Mouse (Mus musculus) stomach, embryonic 14.5 days (tissue): Measurements from ENCODE around the gene Grin2c. TPM values are rescaled to one million over a fixed set of nuclear protein-coding genes. Genes with fewer than 3 reads are reported as not detected.

Experiments
- ATAC-seq: fragments of 200-750 bp; cut with Nextera tagmentation; 2 replicates; pipeline ENCODE4 v1.8.0; 2017; ENCODE audit warnings: low read depth, moderate TSS enrichment; ENCODE audit not compliant: insufficient number of reproducible peaks, insufficient read depth, low FRiP score
- H3K27ac ChIP-seq: fragments of 300-500 bp; sonication (generic); 2 replicates; pipeline ENCODE4 v1.5.1; 2014; ENCODE audit warnings: mild to moderate bottlenecking, low read length, moderate library complexity, mixed read lengths
- H3K27me3 ChIP-seq: fragments of 300-500 bp; sonication (generic); 2 replicates; pipeline ENCODE4 v1.6.1; 2014; ENCODE audit warnings: low read length, control low read depth, mixed read lengths; ENCODE audit not compliant: control insufficient read depth, insufficient read depth
- H3K36me3 ChIP-seq: fragments of 300-500 bp; sonication (generic); 2 replicates; pipeline ENCODE4 v1.6.1; 2014; ENCODE audit warnings: mild to moderate bottlenecking, control low read depth, low read length, moderate library complexity, mixed read lengths; ENCODE audit not compliant: control insufficient read depth, insufficient read depth
- H3K4me1 ChIP-seq: fragments of 300-500 bp; sonication (generic); 2 replicates; pipeline ENCODE4 v1.6.1; 2014; ENCODE audit warnings: low read length, control low read depth, mixed read lengths; ENCODE audit not compliant: control insufficient read depth, insufficient read depth
- H3K4me2 ChIP-seq: fragments of 300-500 bp; sonication (generic); replicated peaks from 2 replicates; pipeline ENCODE4 v1.6.1; 2014; ENCODE audit warnings: low read depth, low read length, control low read depth
- H3K4me3 ChIP-seq: fragments of 300-500 bp; sonication (generic); 2 replicates; pipeline ENCODE4 v1.5.1; 2014; ENCODE audit warnings: low read depth, low read length, control low read depth
- H3K9ac ChIP-seq: fragments of 300-500 bp; sonication (generic); replicated peaks from 2 replicates; pipeline ENCODE4 v1.6.1; 2014; ENCODE audit warnings: low read depth, mild to moderate bottlenecking, control low read depth, low read length, moderate library complexity, mixed read lengths
- H3K9me3 ChIP-seq: fragments of 300-500 bp; sonication (generic); 2 replicates; pipeline ENCODE4 v1.6.1; 2016; ENCODE audit warnings: low read depth, low read length, control low read depth; ENCODE audit not compliant: control insufficient read depth
- WGBS: fragments of 180-500 bp; shearing (Covaris S2); extraction: QIAGEN DNeasy Blood & Tissue Kit; methylation state at CpG from one replicate; pipeline ENCODE4 v1.1.7; 2014; 5-methylcytosine and 5-hydroxymethylcytosine counted together
- polyA plus RNA-seq: library from polyadenylated mRNA; unstranded; fragments of >200 nt; fragmentation: Nextera tagmentation; extraction: Ambion mirVana; gene quantifications from 2 replicates; pipeline ENCODE4 v1.2.1, GENCODE M21; 2014

The Grin2c gene
- polyA plus RNA-seq, 1 experiment from 2014 or later = not detected

- Histone ChIP-seq H3K9ac (no peak overlapping the region; the same call in 1 of the 2 replicates), H3K9me3 (no peaks in the 10 kb centered on the region), H3K27me3 (peaks cover 37% of the 10 kb centered on the region), H3K4me1 (peaks cover 10% of the 10 kb centered on the region), H3K4me2 (peak overlapping the region; percentile 66), H3K27ac (no peak overlapping the region), H3K36me3 (no peaks in the 10 kb centered on the region), H3K4me3 (peak overlapping the region; percentile 36)
- WGBS = 3% methylated on average over 36 of the region's 36 CpGs
- ATAC-seq = peak; percentile 35; the same call in 1 of the 2 replicates
Observed at GRCm38 (mm10) chr11:115250405-115251090, 16.5 kb downstream of the Grin2c start.

DNA sequence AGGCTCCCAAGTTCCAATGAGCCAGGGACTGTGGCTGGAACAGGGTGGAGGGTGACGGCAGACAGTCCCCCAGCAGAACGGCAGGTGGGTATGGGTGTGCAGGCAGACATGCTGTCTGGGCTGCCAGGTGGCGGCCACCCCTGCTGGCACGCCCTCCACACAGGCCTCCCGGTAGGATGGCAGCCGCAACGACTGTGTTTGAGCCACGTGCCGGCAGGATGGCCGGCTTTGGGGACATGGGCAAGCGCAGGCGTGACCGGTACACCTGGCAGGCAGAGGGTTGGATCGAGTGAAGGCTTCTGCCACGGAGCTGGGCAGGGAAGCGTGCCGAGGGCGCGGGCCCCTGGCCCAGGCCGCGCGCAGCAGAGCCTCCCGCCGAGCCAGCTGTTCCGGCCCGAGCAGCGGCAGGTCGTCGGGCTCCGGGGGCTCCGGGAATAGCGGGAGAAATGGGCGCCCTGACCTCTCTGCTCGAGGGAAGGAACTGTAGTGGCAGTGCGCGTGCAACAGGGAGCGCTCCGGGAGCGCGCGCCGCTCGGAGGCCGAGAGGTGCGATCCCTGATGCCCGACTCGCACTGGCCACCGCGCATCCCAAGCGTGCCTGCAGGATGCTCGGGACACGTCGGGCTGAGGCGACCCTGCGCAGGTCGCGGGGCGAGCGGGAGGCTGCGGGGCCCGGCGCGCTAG lies 17.2 kb downstream of the Grin2c start:
- Histone ChIP-seq H3K27ac (no peak overlapping the region), H3K4me3 (peak overlapping the region; percentile 36), H3K9ac (no peak overlapping the region; the same call in 1 of the 2 replicates), H3K9me3 (no peaks in the 10 kb centered on the region), H3K4me2 (peak overlapping the region; percentile 66), H3K4me1 (peaks cover 10% of the 10 kb centered on the region), H3K27me3 (peaks cover 37% of the 10 kb centered on the region), H3K36me3 (no peaks in the 10 kb centered on the region; the same call in 1 of the 2 replicates)
- no peak for ATAC-seq
- WGBS = 3% methylated on average over 60 of the region's 63 CpGs

DNA sequence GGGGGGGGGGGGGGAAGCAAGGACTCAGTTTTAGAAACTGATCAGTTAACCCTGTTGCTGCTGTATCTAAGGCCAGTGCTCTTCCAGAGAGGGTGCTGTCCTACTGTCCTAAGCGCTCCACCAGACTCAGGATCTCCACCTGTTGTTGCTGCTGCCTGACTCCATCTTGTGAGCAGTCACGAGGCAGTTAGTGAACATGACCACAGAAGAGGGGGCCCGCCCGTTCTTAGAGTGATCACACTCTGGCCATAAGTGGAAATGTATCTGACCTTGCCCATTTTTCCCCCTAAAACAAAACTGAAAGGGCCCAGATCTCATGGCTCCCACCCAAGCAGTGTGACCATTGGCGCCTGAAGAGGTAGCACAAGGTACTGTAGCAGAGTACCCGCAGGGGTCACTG lies 19.1 kb downstream of the Grin2c start:
- 63% methylated on average over 6 of the region's 6 CpGs for WGBS
- Histone ChIP-seq H3K4me3 (no peak overlapping the region), H3K9me3 (no peaks in the 10 kb centered on the region), H3K27ac (no peak overlapping the region), H3K36me3 (no peaks in the 10 kb centered on the region; the same call in 1 of the 2 replicates), H3K9ac (no peak overlapping the region), H3K4me2 (no peak overlapping the region), H3K4me1 (peaks cover 10% of the 10 kb centered on the region), H3K27me3 (peaks cover 37% of the 10 kb centered on the region)
- ATAC-seq = no peak

DNA sequence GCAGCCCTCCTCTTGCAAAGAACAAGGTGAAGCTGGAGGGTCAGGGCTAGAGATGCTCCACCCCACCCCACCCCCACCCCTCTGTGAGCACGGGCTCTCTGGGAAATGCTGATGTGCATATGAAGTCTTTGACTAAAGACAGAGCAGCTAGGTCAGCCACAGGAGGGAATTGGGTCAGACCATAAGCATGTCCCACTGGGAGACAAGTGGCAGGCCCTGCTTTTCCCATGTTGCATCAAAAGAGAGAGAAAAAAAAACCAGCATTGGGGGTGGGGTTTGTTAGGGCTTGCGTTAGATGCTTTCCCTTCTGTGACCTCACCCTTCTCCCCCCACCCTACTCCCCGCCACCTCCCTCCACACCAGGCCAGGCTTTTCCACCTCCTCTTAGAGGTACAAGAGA lies 19.8 kb downstream of the Grin2c start:
- WGBS = 7% methylated on average over 3 of the region's 3 CpGs
- Histone ChIP-seq H3K9ac (no peak overlapping the region), H3K4me1 (peaks cover 10% of the 10 kb centered on the region), H3K9me3 (no peaks in the 10 kb centered on the region), H3K36me3 (no peaks in the 10 kb centered on the region; the same call in 1 of the 2 replicates), H3K27me3 (peaks cover 33% of the 10 kb centered on the region), H3K4me2 (no peak overlapping the region), H3K4me3 (no peak overlapping the region), H3K27ac (no peak overlapping the region)
- no peak for ATAC-seq

DNA sequence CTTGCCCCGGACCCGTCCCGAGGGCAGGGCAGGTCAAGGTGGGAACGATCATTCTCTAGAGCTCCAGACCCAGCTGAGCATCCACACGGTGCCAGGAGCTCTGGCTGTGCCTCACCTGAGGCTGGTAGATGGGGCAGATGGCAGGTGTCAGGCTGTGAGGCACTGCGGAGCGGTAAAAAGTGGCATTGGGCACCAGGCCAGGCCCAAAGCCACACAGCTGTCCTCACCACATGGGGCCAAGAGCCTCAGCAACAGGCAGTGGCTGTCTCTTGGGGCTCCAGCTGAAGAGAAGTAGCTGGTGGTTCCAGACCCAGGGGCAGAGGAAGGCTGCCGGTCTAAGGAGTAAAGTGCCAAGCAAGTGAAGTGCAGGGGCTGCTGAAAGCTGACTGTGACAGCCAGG lies 20.7 kb downstream of the Grin2c start:
- ATAC-seq = no peak
- Histone ChIP-seq H3K27ac (no peak overlapping the region), H3K9me3 (no peaks in the 10 kb centered on the region), H3K4me3 (no peak overlapping the region), H3K36me3 (no peaks in the 10 kb centered on the region; the same call in 1 of the 2 replicates), H3K9ac (no peak overlapping the region), H3K27me3 (peaks cover 26% of the 10 kb centered on the region), H3K4me1 (peaks cover 10% of the 10 kb centered on the region), H3K4me2 (no peak overlapping the region)
- WGBS = 64% methylated on average over 8 of the region's 8 CpGs

DNA sequence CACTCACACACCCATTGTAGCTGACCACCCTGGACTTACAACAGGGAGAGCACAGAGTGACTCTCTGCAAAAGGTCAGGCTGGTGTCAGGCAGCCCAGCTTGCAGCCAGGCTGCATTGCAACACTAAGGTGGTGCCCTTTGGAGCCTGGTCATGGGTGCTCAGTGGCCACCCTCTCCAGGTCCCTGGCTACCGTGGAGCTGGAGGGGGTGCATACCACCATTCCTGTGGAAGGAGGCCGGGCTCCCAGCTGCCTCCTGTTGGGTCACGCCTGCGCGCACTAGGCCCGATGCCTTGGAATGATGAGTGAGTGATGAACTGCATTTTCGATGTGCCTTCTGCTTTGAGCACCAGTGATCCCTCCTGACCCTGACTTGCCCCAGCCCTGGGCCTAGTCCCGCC lies 22.2 kb downstream of the Grin2c start:
- Histone ChIP-seq H3K36me3 (no peaks in the 10 kb centered on the region; the same call in 1 of the 2 replicates), H3K27me3 (peaks cover 19% of the 10 kb centered on the region), H3K4me3 (no peak overlapping the region), H3K4me2 (no peak overlapping the region), H3K27ac (no peak overlapping the region), H3K9ac (no peak overlapping the region), H3K4me1 (peaks cover 2% of the 10 kb centered on the region), H3K9me3 (no peaks in the 10 kb centered on the region)
- ATAC-seq = no peak
- WGBS = 78% methylated on average over 8 of the region's 8 CpGs

DNA sequence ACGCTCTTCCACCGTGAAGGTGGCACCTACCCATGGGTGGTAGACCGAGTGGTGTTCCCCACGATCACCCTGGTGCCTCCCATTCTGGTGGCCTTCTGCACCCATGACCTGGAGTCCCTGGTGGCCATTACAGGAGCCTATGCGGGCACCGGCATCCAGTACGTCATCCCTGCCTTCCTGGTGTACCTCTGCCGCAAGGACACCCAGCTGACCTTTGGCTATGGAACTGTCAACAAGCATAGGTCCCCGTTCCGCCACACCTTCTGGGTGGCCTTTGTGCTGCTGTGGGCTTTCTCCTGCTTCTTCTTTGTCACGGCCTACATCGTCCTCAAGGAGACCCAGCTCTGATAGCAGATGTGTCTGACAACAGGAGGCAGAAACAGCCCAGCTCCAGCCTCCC lies 23.3 kb downstream of the Grin2c start:
- H3K4me1 ChIP-seq = no peaks in the 10 kb centered on the region
- WGBS = 86% methylated on average over 12 of the region's 12 CpGs
- H3K27me3 ChIP-seq = peaks cover 9% of the 10 kb centered on the region
- H3K36me3 ChIP-seq = no peaks in the 10 kb centered on the region; the same call in 1 of the 2 replicates
- no peaks in the 10 kb centered on the region for H3K9me3 ChIP-seq
- H3K4me2 ChIP-seq = no peak overlapping the region
- no peak for ATAC-seq
- no peak overlapping the region for H3K4me3 ChIP-seq
- no peak overlapping the region for H3K27ac ChIP-seq
- H3K9ac ChIP-seq = no peak overlapping the region

GRCm38 (mm10) chr11:115242746-115243145 lies 24.3 kb downstream of the Grin2c start:
- Histone ChIP-seq H3K4me1 (no peaks in the 10 kb centered on the region), H3K27me3 (peaks cover 4% of the 10 kb centered on the region; the same call in 1 of the 2 replicates), H3K4me3 (no peak overlapping the region), H3K9me3 (no peaks in the 10 kb centered on the region), H3K9ac (no peak overlapping the region), H3K4me2 (no peak overlapping the region), H3K27ac (no peak overlapping the region), H3K36me3 (no peaks in the 10 kb centered on the region; the same call in 1 of the 2 replicates)
- 62% methylated on average over 3 of the region's 3 CpGs for WGBS
- no peak for ATAC-seq
